Mouse (Mus musculus) limb, embryonic 14.5 days (tissue): ENCODE measurements around the gene Gabarapl2. TPM values are rescaled to one million over a fixed set of nuclear protein-coding genes. Genes with fewer than 3 reads are reported as not detected.

Experiments
- ATAC-seq: fragments of 200-750 bp; cut with Nextera tagmentation; 2 replicates; pipeline ENCODE4 v1.8.0; 2017; ENCODE audit warnings: low read depth, moderate number of reproducible peaks, moderate TSS enrichment; ENCODE audit not compliant: low FRiP score
- DNase-seq: peaks from one replicate; pipeline ENCODE4 v3.0.0-alpha.2; 2015; ENCODE audit warnings: low spot score
- H3K27ac ChIP-seq: fragments of 300-500 bp; sonication (generic); replicated peaks from 2 replicates; pipeline ENCODE4 v1.5.1; 2014; ENCODE audit warnings: low read depth, mild to moderate bottlenecking, low read length, moderate library complexity, mixed read lengths
- H3K27me3 ChIP-seq: fragments of 300-500 bp; sonication (generic); 2 replicates; pipeline ENCODE4 v1.6.1; 2014; ENCODE audit warnings: low read length, mixed read lengths; ENCODE audit not compliant: control insufficient read depth, insufficient read depth
- H3K36me3 ChIP-seq: fragments of 300-500 bp; sonication (generic); 2 replicates; pipeline ENCODE4 v1.6.1; 2014; ENCODE audit warnings: mild to moderate bottlenecking, low read length, moderate library complexity, mixed read lengths; ENCODE audit not compliant: control insufficient read depth, insufficient read depth
- H3K4me1 ChIP-seq: fragments of 300-500 bp; sonication (generic); 2 replicates; pipeline ENCODE4 v1.6.1; 2014; ENCODE audit warnings: antibody characterized with exemption, low read length, mixed read lengths; ENCODE audit not compliant: control insufficient read depth, insufficient read depth
- H3K4me2 ChIP-seq: fragments of 300-500 bp; sonication (generic); replicated peaks from 2 replicates; pipeline ENCODE4 v1.6.1; 2014; ENCODE audit warnings: low read depth, mild to moderate bottlenecking, low read length, moderate library complexity; ENCODE audit not compliant: severe bottlenecking
- H3K4me3 ChIP-seq: fragments of 300-500 bp; sonication (generic); replicated peaks from 2 replicates; pipeline ENCODE4 v1.5.1; 2014; ENCODE audit warnings: low read length
- H3K9ac ChIP-seq: fragments of 300-500 bp; sonication (generic); 2 replicates; pipeline ENCODE4 v1.6.1; 2014; ENCODE audit warnings: mild to moderate bottlenecking, low read depth, low read length, moderate library complexity; ENCODE audit not compliant: severe bottlenecking
- H3K9me3 ChIP-seq: fragments of 300-500 bp; sonication (generic); 2 replicates; pipeline ENCODE4 v1.6.1; 2016; ENCODE audit warnings: low read length; ENCODE audit not compliant: control insufficient read depth
- POLR2A ChIP-seq: fragments of 200-500 bp; IDR thresholded peaks from 2 replicates; pipeline ENCODE4 v1.8.0; 2012; ENCODE audit warnings: inconsistent platforms, mild to moderate bottlenecking, moderate library complexity, borderline replicate concordance; ENCODE audit not compliant: insufficient read depth, insufficient read length; ENCODE audit errors: extremely low read depth
- WGBS: fragments of 180-500 bp; shearing (Covaris S2); extraction: QIAGEN DNeasy Blood & Tissue Kit; methylation state at CpG from one replicate; pipeline ENCODE4 v1.1.7; 2014; 5-methylcytosine and 5-hydroxymethylcytosine counted together
- polyA plus RNA-seq, 2 experiments: library from polyadenylated mRNA; depleted of rRNA in 1 of 2; stranded (reverse) in 1 of 2; unstranded in 1 of 2; fragments of >200 nt; fragmentation: Nextera tagmentation in 1 of 2; extraction: Ambion mirVana in 1 of 2; gene quantifications; 2 replicates each; pipeline versions ENCODE4 v1.2.1 to v1.2.3; 2012 to 2014

The Gabarapl2 gene
- polyA plus RNA-seq, 2 experiments: 56.6 to 148 TPM

GRCm38 (mm10) chr8:111898586-111898985 is 41.9 kb upstream of the Gabarapl2 start:
- H3K27ac ChIP-seq: no peak overlapping the region
- no peaks in the 10 kb centered on the region for H3K9me3 ChIP-seq
- no peak for ATAC-seq
- H3K9ac ChIP-seq: no peak overlapping the region
- no peaks in the 10 kb centered on the region for H3K36me3 ChIP-seq
- 35% methylated on average over 10 of the region's 10 CpGs for WGBS
- no peaks in the 10 kb centered on the region for H3K4me1 ChIP-seq
- H3K27me3 ChIP-seq: no peaks in the 10 kb centered on the region
- TF ChIP-seq POLR2A: no peak
- H3K4me2 ChIP-seq: no peak overlapping the region
- DNase-seq: no peak
- H3K4me3 ChIP-seq: no peak overlapping the region

- peak; percentile 83 for ATAC-seq
- no peaks in the 10 kb centered on the region for H3K27me3 ChIP-seq
- TF ChIP-seq POLR2A: no peak
These were observed 38.4 kb upstream of the Gabarapl2 start for GRCm38 (mm10) chr8:111902080-111902479.

GRCm38 (mm10) chr8:111905500-111906121 is 34.9 kb upstream of the Gabarapl2 start:
- Histone ChIP-seq H3K9ac (no peak overlapping the region), H3K4me3 (no peak overlapping the region), H3K36me3 (no peaks in the 10 kb centered on the region), H3K4me1 (peaks cover 17% of the 10 kb centered on the region), H3K27me3 (peaks cover 5% of the 10 kb centered on the region; the same call in 1 of the 2 replicates), H3K27ac (peak overlapping the region; percentile 59), H3K9me3 (no peaks in the 10 kb centered on the region), H3K4me2 (no peak overlapping the region)
- no peak for TF ChIP-seq POLR2A
- ATAC-seq: no peak
- 49% methylated on average over 8 of the region's 8 CpGs for WGBS
- peak; percentile 44 for DNase-seq

More at GRCm38 (mm10) chr8:111902080-111902479, 38.4 kb upstream of the Gabarapl2 start:
- Histone ChIP-seq H3K9ac (no peak overlapping the region), H3K9me3 (no peaks in the 10 kb centered on the region), H3K4me3 (no peak overlapping the region), H3K4me1 (0 out of 2 replicates have a peak, but pooled peaks cover 4% of the 10 kb centered on the region), H3K27ac (no peak overlapping the region), H3K4me2 (no peak overlapping the region), H3K36me3 (no peaks in the 10 kb centered on the region)
- WGBS: 23% methylated on average over 5 of the region's 5 CpGs
- peak; percentile 45 for DNase-seq

GRCm38 (mm10) chr8:111909621-111910450 is 30.7 kb upstream of the Gabarapl2 start, which contains the start of gene Chst5:
TSS of gene Chst5 (minus strand) at chr8:111910447.
- Histone ChIP-seq H3K27ac (0 out of 2 replicates have a peak within 1 kb of the TSS, but pooled peaks have one; percentile 13), H3K9ac (peak within 1 kb of the TSS; percentile 65), H3K9me3 (no peaks in the 10 kb centered on the region), H3K27me3 (peaks cover 9% of the 10 kb centered on the region; the same call in 1 of the 2 replicates), H3K4me2 (peak within 1 kb of the TSS; percentile 74), H3K4me1 (peaks cover 30% of the 10 kb centered on the region), H3K4me3 (peak within 1 kb of the TSS; percentile 41), H3K36me3 (no peaks in the 10 kb centered on the region)
- TF ChIP-seq POLR2A: no peak
- DNase-seq: no peak
- 8% methylated on average over 46 of the region's 47 CpGs for WGBS
- ATAC-seq: peak; percentile 34; the same call in 1 of the 2 replicates

- Histone ChIP-seq H3K36me3 (no peaks in the 10 kb centered on the region), H3K27me3 (peaks cover 9% of the 10 kb centered on the region; the same call in 1 of the 2 replicates), H3K4me3 (no peak overlapping the region), H3K9ac (no peak overlapping the region), H3K4me2 (no peak overlapping the region), H3K4me1 (peaks cover 30% of the 10 kb centered on the region), H3K27ac (no peak overlapping the region), H3K9me3 (no peaks in the 10 kb centered on the region)
- no peak for DNase-seq
- TF ChIP-seq POLR2A: no peak
- 38% methylated on average over 7 of the region's 7 CpGs for WGBS
- no peak for ATAC-seq
These were observed 28.9 kb upstream of the Gabarapl2 start for GRCm38 (mm10) chr8:111911572-111911971.
